Mouse (Mus musculus) layer of hippocampus, postnatal 25 days (tissue): Measurements from ENCODE around the gene Mcu. TPM values are rescaled to one million over a fixed set of nuclear protein-coding genes. Genes with fewer than 3 reads are reported as not detected.

Experiments used
- DNase-seq, 2 experiments: peaks; one replicate each; pipeline ENCODE4 v3.0.0; 2022; ENCODE audit warnings: mixed read lengths in 2 of 2, low spot score in 1 of 2; ENCODE audit errors: extremely low spot score in 1 of 2
- total RNA-seq, 2 experiments: library from RNA; stranded (reverse); gene quantifications; 2 replicates each; pipeline ENCODE4 v1.2.3; 2021

Mcu gene
- total RNA-seq, 2 experiments from 2014 or later: 47.4 to 54.5 TPM

GRCm38 (mm10) chr10:59571964-59572363 lies 44.5 kb downstream of the Mcu start:
- no peak for DNase-seq

DNA sequence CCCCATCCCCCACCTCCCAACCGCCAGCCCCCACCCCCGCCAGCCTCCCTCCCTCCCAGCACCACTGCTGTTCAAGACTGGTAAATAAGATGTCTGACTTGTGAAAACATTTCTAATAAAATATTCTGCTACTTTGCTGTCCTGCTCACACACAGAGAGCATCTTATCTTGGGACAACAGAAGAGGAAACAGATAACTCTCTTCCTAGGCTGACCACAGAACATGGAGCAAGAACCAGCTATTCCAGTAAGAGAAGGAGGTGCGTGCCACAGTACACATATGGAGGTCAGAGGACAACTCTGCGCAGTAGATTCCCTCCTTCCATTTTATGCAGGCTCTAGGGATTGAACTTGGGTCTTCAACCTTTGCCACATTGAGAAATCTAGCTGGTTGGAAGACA lies 45.2 kb downstream of the Mcu start:
- DNase-seq: no peak

GRCm38 (mm10) chr10:59570780-59571179 lies 45.7 kb downstream of the Mcu start:
- DNase-seq: no peak

- no peak for DNase-seq
These were observed 46.1 kb downstream of the Mcu start for GRCm38 (mm10) chr10:59570360-59570759.

- no peak for DNase-seq
These were observed 47.0 kb downstream of the Mcu start for GRCm38 (mm10) chr10:59569481-59569869.

DNA sequence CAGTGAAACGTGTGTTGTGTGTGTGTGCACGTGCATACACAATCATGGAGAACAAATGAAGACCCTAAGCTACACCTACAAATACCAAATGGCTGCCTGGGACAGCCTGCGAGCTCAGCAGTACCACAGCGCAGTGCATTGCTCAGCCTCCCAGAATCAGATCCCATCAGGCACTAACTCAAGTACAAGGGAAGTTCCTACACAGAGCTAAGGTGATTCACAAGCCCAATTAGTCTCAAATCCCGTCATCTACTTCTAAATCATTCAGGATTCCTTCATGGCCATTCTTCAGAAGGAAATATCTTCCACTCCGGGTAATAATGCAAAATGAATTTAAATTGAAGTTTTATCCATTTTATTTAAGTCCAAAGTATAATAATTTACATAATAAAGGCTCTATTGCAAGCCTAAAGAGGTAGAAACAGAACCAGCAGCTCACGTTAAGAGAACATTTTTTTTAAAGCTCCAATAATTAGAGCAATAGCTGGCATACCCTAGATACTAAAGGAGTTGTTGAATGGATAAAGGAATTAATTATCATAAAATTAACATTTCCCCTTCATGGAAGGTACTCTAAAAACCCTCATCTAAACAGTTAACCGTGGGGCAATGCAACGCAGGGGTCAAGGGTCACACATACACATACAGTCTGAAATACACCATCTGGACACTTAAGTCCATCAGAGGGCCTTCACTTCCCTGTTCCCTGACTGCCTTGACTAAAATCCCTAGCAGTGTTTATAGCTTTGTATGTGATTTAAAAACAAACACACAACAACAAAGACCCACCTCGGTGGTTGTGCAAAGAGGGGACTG lies 47.6 kb downstream of the Mcu start:
- DNase-seq: no peak

DNA sequence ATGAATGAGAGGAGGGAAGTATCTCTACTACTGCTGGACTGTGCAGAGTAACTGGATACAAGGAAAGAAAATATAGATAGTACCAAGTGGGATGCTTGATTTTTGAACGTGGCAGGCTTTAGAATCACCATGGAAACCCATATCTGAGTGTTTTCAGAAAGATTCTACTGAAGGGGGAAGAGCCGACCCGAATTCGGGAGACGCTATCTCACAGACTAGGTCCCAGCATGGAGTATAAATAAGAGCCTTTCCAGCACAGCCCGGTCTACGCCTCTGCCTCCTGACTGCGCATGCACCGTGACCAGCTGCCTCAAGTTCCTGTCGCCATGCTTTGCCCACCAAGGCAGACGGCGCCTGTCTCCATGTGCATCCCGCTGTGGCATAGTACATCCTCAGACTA lies 49.5 kb downstream of the Mcu start:
- no peak for DNase-seq

DNA sequence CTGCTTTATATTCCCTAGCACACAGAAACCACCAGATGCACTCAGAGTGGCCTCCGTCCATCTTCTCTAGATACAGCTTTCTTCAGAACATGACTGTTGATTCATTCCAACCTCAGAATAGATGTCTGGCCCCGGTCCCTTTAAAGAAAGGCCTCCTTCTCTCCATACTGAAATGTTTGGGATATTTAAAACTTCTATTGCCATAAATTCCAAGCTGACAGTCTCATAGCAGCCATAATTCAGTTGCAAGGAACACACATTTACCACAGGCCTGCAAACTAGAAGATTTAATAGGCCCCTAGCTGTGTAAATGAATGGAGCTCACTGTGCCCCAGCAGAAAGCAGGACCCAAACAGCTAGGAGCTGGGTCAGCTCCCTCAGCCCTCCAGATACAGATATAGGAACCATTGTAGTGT lies 50.5 kb downstream of the Mcu start:
- no peak for DNase-seq

DNA sequence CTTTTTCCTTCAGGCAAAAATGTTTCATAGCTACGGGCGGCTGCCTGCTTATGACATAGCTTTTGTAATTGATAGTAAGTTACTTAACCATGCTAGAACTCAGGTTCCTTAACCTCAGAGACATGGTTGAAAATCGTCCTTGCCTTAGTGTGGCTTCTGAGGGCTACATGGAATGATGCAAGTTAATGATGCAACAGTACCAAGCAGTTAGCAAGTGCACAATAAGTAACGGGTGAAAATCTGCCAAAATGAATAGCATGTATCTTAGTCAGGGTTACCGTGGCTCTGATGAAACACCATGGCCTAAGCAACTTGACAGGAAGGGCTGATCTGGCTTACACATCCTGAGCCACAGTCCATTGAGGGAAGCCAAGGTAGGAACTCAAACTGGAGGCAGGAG lies 51.9 kb downstream of the Mcu start:
- DNase-seq: no peak

- DNase-seq: no peak
These were observed 54.0 kb downstream of the Mcu start for GRCm38 (mm10) chr10:59562511-59562910.

DNA sequence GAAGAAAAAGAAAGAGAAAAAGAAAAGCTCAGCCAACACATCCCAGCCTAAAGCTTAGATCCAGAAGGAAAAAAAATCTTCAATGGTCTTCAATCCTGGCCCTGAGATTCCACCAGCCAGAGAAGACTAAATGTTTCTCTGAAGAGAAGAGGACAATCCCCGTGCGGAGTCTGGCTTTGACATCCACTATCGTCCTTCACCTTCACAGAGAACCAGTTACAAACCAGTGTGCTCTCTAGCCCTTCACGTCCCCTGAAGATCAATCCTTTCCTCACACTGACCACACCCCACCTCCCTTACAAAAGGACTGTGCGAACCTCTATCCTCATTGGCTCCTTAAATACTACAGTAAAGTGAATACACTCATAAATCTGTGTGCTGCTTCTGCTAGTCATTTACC lies 56.4 kb downstream of the Mcu start:
- no peak for DNase-seq

DNA sequence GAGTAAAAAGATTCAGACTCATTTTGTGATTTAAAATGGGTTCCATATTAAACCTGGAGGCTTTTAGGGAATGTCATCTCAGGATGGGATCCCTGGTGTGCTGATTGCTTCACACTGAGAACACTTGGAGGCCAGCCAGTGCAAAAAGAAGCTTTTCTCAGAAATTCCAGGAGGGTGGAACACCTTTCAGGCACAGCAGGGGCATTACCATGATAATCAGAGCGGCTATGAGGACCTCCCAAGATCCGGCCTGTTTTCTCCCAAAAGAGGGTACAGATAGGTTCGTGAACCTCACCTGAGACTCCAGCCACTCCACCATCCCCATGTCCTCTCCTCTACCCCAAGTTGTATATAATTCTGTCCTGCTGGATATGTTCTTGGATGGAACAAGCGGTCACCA lies 57.9 kb downstream of the Mcu start:
- DNase-seq: no peak

DNA sequence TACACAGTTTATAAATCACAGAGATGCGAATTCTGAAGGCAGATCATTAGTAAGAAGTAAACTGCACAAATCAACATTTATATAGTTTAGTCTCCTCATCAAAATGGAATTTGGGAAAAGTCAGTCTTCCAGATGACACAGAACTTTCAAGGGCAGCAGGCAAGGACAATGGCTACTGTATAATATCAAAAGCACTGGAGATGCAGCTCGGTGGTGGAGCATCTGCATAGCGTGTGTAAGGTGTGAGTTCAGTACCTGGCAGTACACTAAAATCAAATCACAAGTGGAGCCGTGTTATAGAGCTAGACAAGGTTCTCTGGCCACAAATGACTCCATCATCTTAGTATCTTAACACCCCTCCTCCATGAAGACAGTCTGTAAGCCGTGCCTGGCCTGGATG lies 58.3 kb downstream of the Mcu start:
- DNase-seq: no peak

GRCm38 (mm10) chr10:59556541-59556940 lies 60.0 kb downstream of the Mcu start:
- no peak for DNase-seq

- DNase-seq: no peak
These were observed 62.2 kb downstream of the Mcu start for GRCm38 (mm10) chr10:59554243-59554642.

GRCm38 (mm10) chr10:59552456-59552855 lies 64.0 kb downstream of the Mcu start:
- DNase-seq: no peak

DNA sequence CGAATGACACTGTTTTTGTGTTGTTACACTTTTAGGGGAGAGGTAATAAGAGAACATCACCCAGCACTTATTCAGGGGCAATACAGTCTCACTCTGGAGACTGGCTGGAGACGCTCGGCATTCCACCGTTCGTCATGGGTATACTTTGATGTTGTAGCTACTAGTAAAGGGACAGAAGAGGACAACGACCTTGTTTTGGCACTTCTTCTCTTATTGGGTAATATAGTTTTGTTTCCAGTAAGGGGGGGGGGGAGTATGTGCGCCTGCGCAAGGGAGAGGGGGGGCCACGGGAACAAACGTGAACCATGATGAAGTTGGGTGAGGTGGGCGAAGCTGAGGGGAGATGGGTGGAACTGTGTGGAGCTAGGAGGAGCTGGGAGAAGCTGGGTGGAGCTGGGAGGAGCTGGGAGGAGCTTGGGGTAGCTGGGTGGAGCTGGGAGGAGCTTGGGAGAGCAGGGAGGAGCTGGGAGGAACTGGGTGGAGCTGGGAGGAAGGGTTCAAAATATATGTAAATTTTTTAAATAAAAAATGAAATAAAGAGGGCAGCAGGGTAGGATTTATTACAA lies 67.6 kb downstream of the Mcu start:
- DNase-seq: no peak

GRCm38 (mm10) chr10:59548211-59548610 lies 68.3 kb downstream of the Mcu start:
- DNase-seq: no peak

- DNase-seq: no peak
These were observed 69.1 kb downstream of the Mcu start for GRCm38 (mm10) chr10:59547426-59547825.

GRCm38 (mm10) chr10:59545169-59545568 lies 71.3 kb downstream of the Mcu start:
- no peak for DNase-seq

DNA sequence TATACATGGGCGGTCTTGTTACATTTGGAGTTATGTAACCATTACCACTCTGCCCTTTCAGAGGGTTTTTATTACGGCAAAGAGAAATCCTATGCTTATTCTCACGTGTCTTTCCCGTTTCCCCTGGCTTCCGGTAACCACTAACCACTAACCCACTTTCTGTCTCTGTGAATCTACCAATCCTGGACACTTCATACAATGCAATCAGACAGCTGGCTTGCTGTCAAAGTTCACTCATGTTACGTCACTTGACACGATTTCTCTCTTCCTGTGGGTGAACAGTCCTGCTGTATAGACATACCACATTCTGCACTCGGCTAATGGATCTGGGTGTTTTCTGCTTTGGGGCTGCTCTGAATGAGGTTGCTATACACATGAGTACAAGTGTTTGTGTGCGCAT lies 73.1 kb downstream of the Mcu start:
- DNase-seq: no peak

DNA sequence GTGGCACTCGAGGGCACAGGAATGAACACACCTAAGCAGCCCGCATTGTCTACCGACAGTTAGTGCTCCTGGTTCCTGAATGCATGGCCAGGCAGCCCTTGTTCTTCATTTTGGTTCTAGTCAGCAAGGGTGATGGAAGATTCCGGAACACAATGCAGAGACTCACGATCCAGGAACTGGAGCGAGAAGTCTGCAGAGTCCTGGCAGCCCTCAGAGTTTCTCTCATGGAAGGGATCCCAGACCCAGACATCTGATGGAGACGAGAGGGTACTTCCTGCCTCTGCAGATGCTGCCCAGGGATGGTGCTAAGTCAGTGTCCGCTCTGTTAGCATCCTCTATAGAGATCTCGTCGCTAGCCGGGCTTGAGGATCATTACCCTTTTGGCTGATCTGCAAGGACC lies 75.0 kb downstream of the Mcu start:
- DNase-seq: no peak
